In the genomic region with DNA sequence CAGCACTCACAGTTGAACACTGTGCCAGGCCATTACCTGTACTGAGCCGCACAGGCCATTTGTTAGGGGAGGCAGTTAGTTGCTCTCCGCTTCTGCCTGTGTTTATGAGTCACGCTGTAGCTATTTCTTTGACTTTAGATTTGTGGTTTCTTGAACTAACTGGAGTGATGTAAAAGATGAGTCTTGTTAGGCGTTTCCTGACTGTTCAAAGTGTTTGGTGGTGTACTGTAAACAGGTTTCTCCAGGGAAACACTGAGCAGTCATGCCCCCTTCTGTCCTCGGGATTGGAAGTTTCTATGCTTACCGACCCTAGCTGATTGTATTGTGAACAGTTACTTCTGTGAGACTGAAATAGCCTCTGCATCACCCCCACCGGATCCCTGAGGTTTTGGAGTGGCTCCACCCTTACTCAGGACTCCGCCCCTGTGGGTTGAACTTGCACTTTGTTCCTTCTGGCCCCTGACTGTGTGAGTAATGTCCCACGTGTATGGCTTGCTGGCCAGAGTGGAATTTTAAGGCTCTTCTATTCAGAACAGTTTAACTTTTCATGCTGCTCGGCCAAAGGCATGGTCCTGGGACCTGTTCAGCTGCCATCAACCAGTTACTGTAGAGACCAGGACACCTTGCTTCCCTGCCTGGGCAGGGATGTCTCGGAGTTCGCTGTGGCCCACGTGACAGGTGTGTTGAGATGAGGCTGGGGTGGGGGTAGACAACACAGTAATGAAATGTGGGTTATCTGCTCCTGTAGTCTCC, we compare ENCODE assay signal across 8 mouse cellular contexts. TPM values are rescaled to one million over a fixed set of nuclear protein-coding genes. Genes with fewer than 3 reads are reported as not detected.
DNase-seq lines count a peak whose midpoint lies in the region; ATAC-seq lines count a peak whose summit lies in the region.

No protein-coding gene starts in this region.

- no peaks in the 10 kb centered on the region for H3K36me3 ChIP-seq in erythroblast, embryonic 14.5 days (ENCODE audit: control insufficient read depth)
- no peaks in the 10 kb centered on the region for H3K36me3 ChIP-seq in stomach, embryonic 15.5 days

- peak overlapping the region; percentile 45 for H3K4me2 ChIP-seq in stomach, embryonic 15.5 days

- peak overlapping the region; percentile 75 for H3K27ac ChIP-seq in stomach, embryonic 15.5 days

- H3K9ac ChIP-seq in stomach, embryonic 15.5 days, result no peak overlapping the region

- 16% methylated on average over 13 of the region's 13 CpGs for WGBS in stomach, embryonic 15.5 days

- peak; percentile 88 for ATAC-seq in activated CD4-positive, CD25-positive, alpha-beta regulatory T cell, adult 4 months
- ATAC-seq in stomach, embryonic 15.5 days (ENCODE audit: insufficient read depth, low FRiP score, low read depth), result peak; percentile 81

- DNase-seq in B cell, adult 2 months, result peak; percentile 87 to 92
- DNase-seq in heart, postnatal 14 days, result peak; percentile 70 to 79
- peak; percentile 71 to 81 for DNase-seq in kidney, postnatal 4 days
- DNase-seq in mesoderm, embryonic 11.5 days (ENCODE audit: low read depth, low spot score), result peak; percentile 75
- DNase-seq in layer of hippocampus, adult 18-20 months (ENCODE audit: low spot score in 2 of 2), result no peak

- peaks cover 51% of the 10 kb centered on the region for H3K4me1 ChIP-seq in erythroblast, embryonic 14.5 days (ENCODE audit: control insufficient read depth)
- peaks cover 23% of the 10 kb centered on the region; the same call in 1 of the 2 replicates for H3K4me1 ChIP-seq in stomach, embryonic 15.5 days

- H3K27me3 ChIP-seq in erythroblast, embryonic 14.5 days (ENCODE audit: control insufficient read depth), result no peaks in the 10 kb centered on the region
- H3K27me3 ChIP-seq in stomach, embryonic 15.5 days (replicated peaks), result no peaks in the 10 kb centered on the region

- H3K9me3 ChIP-seq in erythroblast, embryonic 14.5 days (ENCODE audit: control insufficient read depth, low read length), result no peaks in the 10 kb centered on the region
- no peaks in the 10 kb centered on the region for H3K9me3 ChIP-seq in stomach, embryonic 15.5 days

- intact Hi-C loops in heart, postnatal 14 days (cut with DNase I), result loop anchor here (5.0 kb wide), 1 partner anchor 58 kb away; a partner anchor contains a TSS

- peak overlapping the region; percentile 61 for H3K4me3 ChIP-seq in erythroblast, embryonic 14.5 days (replicated peaks)
- peak overlapping the region; percentile 27 for H3K4me3 ChIP-seq in stomach, embryonic 15.5 days (replicated peaks)

RNA-seq across cellular contexts. Expression of a gene that starts 57.0 kb away (rescaled TPM):
- polyA plus RNA-seq in activated CD4-positive, CD25-positive, alpha-beta regulatory T cell, adult 4 months (2017; shearing (Covaris generic)), result 1 to 10 TPM; 3.3 TPM
- 0.16 and 0.21 TPM in 2 replicates for polyA plus RNA-seq in erythroblast, embryonic 14.5 days (2012)
- total RNA-seq in heart, postnatal 14 days (2021), result 10 to 100 TPM; 20.1 to 23.5 TPM
- 3.0 and 3.4 TPM in 2 replicates for polyA plus RNA-seq in stomach, embryonic 15.5 days (2015; fragmentation: Nextera tagmentation; extraction: Ambion mirVana)
- 10 to 100 TPM; 83.1 to 89.9 TPM for total RNA-seq in layer of hippocampus, adult 18-20 months (2021)

RNA-seq across cellular contexts. Expression of a gene that starts 58.6 kb away (rescaled TPM):
- 10 to 100 TPM; 21.6 to 22.8 TPM for polyA plus RNA-seq in activated CD4-positive, CD25-positive, alpha-beta regulatory T cell, adult 4 months (2017; shearing (Covaris generic))
- polyA plus RNA-seq in erythroblast, embryonic 14.5 days (2012), result 0.05 TPM in 1 of 2 replicates, not detected in the other
- total RNA-seq in heart, postnatal 14 days (2021), result 10 to 100 TPM; 10.1 to 12.1 TPM
- 9.9 and 14.0 TPM in 2 replicates for polyA plus RNA-seq in stomach, embryonic 15.5 days (2015; fragmentation: Nextera tagmentation; extraction: Ambion mirVana)
- total RNA-seq in layer of hippocampus, adult 18-20 months (2021), result 1 to 10 TPM; 7.1 to 7.6 TPM

Comparison
In these comparisons a context has a peak if more than half of its experiments do, and no peak if none do; other contexts are left out.
1. DNase-seq: peak in B cell, adult 2 months (2 of 2), heart, postnatal 14 days (2 of 2), kidney, postnatal 4 days (2 of 2) and mesoderm, embryonic 11.5 days (single experiment); none in layer of hippocampus, adult 18-20 months (0 of 2).
2. RNA of a gene that starts 58.6 kb away (polyA plus RNA-seq): 21.6 to 22.8 TPM in activated CD4-positive, CD25-positive, alpha-beta regulatory T cell, adult 4 months and 9.9 to 14.0 TPM in stomach, embryonic 15.5 days; 0.05 TPM in erythroblast, embryonic 14.5 days; every median in the first group is over 10 times any median in the second.